Mouse (Mus musculus): ENCODE results near the gene Letmd1.
"Not testable (repeated sequence)": the region's sequence is repeated elsewhere in the genome, so short reads cannot be mapped to it uniquely, and the experiment has no call there.

Gene Letmd1

DNA sequence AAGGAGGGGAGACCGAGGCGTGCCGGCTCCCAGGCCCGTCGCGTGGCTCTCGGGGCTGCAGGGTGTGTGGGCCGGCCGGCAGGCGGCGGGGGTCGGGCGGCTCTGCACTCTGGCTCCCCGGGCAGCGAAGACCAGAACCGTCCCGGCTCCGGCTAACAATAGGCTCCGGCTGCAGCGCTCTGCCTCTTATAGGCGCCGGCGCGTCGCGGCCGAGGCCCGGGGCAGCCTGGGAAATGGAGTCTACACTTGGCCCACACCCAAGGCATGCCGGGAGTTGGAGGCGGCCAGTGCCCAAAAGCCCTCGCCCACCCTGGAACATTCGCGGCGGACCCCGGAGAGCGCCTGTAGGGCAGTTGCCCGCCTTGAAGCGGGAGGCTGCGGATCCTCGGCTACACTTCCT, 26.3 kb downstream of the Letmd1 start, which contains the start of gene Csrnp2:
Csrnp2 (minus strand) TSS at position 387 of the 400 bp plus-strand sequence.
- DNase-seq (ENCODE audit: extremely low read depth, low read depth), result peak; percentile 72

GRCm38 (mm10) chr15:100499506-100499905, 30.7 kb downstream of the Letmd1 start:
- not testable (repeated sequence) for DNase-seq (ENCODE audit: extremely low read depth, low read depth)

DNA sequence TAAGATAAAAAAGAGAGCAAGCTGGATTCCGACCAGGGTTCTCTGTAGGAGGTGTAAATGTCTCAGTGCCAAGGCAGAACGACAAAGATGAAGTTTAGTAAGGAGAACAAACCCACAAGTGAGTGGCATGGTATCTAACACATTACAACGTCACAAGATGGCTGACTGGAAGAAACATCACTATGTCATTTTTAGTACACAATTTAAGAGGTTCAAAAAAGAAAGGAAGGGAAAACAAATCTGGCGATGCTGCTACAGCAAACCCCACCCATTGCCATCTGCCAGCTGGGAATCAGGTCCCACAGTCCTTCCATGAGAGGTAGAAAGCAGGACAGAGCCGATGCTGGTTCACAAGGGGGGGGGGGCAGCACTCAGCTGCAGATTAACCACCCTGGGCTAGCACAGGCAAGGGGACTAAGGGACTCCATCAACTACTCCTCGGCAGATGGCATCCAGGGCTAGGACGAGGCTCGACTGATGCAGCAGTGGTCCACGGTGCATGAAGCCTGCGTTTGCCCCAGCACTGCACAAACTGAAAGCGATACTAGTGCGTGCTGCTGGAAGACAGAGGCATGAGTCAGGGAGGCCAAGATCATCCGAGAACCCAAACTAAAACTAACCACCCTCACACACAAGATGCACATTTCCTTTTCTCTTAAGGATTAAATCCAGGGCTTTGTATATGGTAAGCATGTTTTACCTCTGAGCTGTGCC, 39.8 kb downstream of the Letmd1 start:
- no peak for DNase-seq (ENCODE audit: extremely low read depth, low read depth)

DNA sequence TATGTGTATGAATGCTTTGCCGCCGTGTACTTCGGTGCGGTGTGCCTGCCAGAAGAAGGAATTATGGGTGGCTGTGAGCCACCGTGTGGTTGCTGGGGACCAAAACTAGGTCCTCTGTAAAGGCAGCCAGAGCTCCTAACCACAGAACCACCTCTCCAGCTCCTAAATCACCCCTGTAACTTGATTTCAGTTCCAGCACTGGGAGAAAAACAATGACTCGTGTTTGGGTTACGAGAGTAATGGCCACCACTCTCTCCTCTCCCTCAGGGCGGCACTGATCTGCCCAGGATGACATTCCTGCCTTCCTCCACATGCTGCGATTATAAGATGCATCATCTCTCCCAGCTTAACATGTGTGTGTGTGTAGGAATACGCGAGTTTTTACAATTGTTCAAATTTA, 41.2 kb downstream of the Letmd1 start:
- no peak for DNase-seq (ENCODE audit: extremely low read depth, low read depth)

- no peak for DNase-seq (ENCODE audit: extremely low read depth, low read depth)
Measured at GRCm38 (mm10) chr15:100513387-100513786, 44.6 kb downstream of the Letmd1 start.

GRCm38 (mm10) chr15:100515121-100515520, 46.3 kb downstream of the Letmd1 start:
- DNase-seq (ENCODE audit: extremely low read depth, low read depth), result no peak

DNA sequence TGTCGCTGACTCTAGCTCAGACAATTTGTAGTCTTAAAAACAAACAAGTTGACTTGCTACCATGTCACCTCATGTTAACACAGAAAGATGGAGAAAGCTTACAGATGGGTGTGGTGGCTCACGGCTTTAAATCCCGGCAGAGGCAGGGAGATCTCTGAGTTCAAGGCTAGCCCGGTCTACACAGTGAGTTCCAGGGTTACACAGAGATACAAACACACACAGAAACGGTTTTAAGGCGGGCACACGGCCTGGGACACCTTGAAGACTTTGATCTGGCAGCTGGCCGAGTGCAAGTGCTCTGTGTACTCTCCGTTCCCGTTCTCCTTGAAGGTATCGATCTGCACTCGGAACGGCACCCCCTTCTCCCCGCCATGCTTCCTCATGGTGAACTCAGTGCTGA, 51.5 kb downstream of the Letmd1 start:
- no peak for DNase-seq (ENCODE audit: extremely low read depth, low read depth)

- DNase-seq (ENCODE audit: extremely low read depth, low read depth), result no peak
Measured at GRCm38 (mm10) chr15:100525405-100525804, 56.6 kb downstream of the Letmd1 start.

DNA sequence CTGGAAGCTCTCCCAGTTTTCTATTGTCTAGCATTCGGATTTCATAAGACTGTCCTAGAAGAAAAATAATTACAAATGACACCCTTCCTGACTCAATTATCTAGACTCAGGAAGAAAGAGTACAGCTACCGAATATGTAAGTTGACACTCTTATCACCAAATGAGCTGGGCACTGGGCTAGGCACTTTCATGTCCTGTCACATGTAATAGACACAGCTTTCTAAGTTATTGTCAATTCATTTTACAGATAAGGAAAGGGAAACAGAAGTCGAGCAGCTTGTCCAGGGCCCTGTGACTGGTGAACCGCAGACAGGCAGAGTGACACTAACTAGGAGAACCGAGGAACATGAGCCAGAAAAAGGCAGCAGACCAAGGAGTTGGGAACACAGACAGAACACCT, 59.1 kb downstream of the Letmd1 start:
- DNase-seq (ENCODE audit: extremely low read depth, low read depth), result peak; percentile 22
